Mouse (Mus musculus): Measurements from ENCODE around the gene Rtl10. TPM values are rescaled to one million over a fixed set of nuclear protein-coding genes. Genes with fewer than 3 reads are reported as not detected.
A peak's percentile ranks its signal among the peaks of the same experiment; 100 is the strongest.
"Not testable (repeated sequence)": the region's sequence is repeated elsewhere in the genome, so short reads cannot be mapped to it uniquely, and the experiment has no call there.

The Rtl10 gene
- total RNA-seq, 2 experiments from 2014 or later, result 8.6 TPM

- no peak for DNase-seq (ENCODE audit: low spot score in 2 of 2)
Measured at GRCm38 (mm10) chr16:18482431-18482830, 16.3 kb upstream of the Rtl10 start.

GRCm38 (mm10) chr16:18483839-18484238 is 14.9 kb upstream of the Rtl10 start:
- no peak for DNase-seq (ENCODE audit: low spot score in 2 of 2)

DNA sequence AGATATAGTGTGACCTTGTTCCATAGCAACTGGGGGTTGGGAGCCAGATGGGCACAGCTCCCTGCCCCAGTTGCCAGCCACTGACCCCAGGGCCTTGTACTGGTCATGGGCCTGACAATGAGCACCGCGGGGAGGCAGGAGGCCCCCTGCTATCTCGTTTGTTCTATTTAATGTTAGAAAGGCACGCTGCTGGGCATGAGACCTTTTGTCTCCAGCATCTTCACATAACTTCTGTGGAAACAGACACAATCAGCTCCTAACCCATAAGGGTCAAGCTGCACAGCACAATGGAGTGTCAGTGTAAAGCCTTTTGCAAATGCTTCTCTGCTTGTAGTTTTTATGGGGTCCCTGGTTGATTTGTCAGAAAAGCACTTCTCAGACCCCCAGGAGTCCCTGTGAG is 14.3 kb upstream of the Rtl10 start:
- no peak for DNase-seq (ENCODE audit: low spot score in 2 of 2)

- no peak for DNase-seq (ENCODE audit: low spot score in 2 of 2)
Measured at GRCm38 (mm10) chr16:18484794-18485435, 13.8 kb upstream of the Rtl10 start.

DNA sequence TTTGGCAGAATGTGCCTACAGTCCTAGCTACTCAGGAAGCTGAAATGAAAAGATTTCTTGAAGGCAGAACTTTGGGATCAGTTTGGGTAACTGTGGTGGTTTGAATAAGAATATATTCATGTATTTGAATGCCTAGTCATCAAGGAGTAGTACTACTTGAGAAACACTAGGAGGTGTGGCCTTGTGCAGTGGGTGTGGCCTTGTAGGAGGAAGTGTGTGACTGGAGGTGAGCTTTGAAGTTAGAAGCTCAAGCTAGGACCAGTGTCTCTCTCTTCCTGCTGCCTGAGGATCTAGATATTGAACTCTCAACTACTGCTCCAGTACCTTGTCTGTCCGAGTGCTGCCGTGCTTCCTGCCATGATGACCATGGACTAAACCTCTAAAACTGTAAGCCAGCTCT is 12.6 kb upstream of the Rtl10 start:
- no peak for DNase-seq (ENCODE audit: low spot score in 2 of 2)

DNA sequence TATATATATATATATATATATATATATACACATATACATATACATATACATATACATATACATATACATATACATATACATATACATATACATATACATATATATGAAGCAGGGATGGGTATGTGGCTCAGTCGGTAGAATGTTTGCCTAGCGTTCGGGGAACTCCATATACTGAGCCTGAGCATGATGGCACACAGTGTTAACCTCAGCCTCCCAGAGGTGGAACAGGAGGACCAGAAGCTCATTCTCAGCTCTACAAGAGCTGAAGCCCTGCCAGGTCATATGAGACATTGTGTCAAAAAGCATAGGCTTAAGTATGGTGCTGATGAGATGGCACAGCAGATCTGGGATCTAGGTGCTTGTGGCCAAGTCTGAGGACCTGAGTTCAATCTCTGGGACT is 8.4 kb upstream of the Rtl10 start:
- DNase-seq (ENCODE audit: low spot score in 2 of 2), result no peak

GRCm38 (mm10) chr16:18490894-18491293 is 7.8 kb upstream of the Rtl10 start:
- no peak for DNase-seq (ENCODE audit: low spot score in 2 of 2)

DNA sequence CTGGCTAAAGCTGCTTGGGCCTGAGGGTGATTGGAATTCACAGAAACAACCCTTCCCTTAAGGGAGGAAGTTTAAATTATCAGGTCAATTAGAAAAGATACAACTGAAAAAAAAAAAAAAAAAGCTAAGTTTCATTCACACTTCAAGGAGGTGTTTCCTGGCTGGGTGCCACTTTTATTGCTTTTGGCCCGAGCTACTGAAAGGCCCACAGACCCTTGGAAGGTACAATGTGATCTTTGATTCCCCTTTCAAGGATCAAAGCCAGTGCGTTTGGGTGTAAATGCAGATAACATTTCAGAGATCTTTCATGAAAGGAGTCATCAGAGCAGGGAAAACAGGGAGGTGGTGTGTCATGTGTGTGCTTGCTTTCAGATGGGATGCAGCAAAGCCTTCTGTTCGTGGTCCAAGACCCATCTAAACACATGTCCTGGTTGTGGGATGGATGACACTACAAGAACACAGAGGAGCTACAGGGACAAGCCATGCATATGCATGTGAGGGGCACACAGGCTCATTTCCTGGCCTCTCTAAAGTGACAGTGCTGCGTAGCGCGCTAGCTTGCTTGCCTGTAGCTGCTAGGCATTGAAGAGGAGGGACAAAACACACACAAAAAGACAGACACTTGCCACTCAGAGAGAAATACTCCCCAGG is 711 bp upstream of the Rtl10 start:
- DNase-seq (ENCODE audit: low spot score in 2 of 2), result peak in 1 of 2 experiments; percentile 74

GRCm38 (mm10) chr16:18498996-18499395 is 295 bp downstream of the Rtl10 start:
- peak in 1 of 2 experiments; percentile 24 for DNase-seq (ENCODE audit: low spot score in 2 of 2)

- DNase-seq (ENCODE audit: low spot score in 2 of 2), result no peak
Measured at GRCm38 (mm10) chr16:18501531-18501930, 2.8 kb downstream of the Rtl10 start.

GRCm38 (mm10) chr16:18503566-18504342 is 5.1 kb downstream of the Rtl10 start:
- no peak for DNase-seq (ENCODE audit: low spot score in 2 of 2)

GRCm38 (mm10) chr16:18506524-18507199 is 8.0 kb downstream of the Rtl10 start:
- DNase-seq (ENCODE audit: low spot score in 2 of 2), result no peak

GRCm38 (mm10) chr16:18507200-18507549 is 8.5 kb downstream of the Rtl10 start:
- no peak for DNase-seq (ENCODE audit: low spot score in 2 of 2)

- DNase-seq (ENCODE audit: low spot score in 2 of 2), result no peak
Measured at GRCm38 (mm10) chr16:18511741-18512140, 13.0 kb downstream of the Rtl10 start.

DNA sequence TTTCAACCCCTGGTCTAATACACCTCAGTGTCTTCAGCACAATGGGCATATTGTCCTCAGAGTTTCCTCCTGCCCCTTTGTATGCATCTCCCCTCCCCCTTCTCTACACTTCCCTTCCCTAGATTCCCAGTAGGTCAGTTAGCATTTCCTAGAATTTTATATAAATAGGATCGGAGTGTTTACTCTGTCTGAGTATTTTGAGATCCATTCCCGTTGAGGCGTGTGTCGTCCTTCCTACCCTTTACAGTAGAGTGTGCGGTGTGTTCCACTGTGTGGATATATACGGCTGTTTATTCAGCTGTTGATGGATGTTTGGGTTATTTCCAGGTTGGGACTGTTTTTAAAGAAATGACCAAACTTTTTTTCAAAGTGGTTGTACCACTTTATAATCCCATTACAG is 14.8 kb downstream of the Rtl10 start:
- DNase-seq (ENCODE audit: low spot score in 2 of 2), result no peak

- peak; percentile 47 to 49 for DNase-seq (ENCODE audit: low spot score in 2 of 2)
Measured at GRCm38 (mm10) chr16:18518091-18518490, 19.4 kb downstream of the Rtl10 start.

- DNase-seq (ENCODE audit: low spot score in 2 of 2), result no peak
Measured at GRCm38 (mm10) chr16:18523563-18524245, 25.0 kb downstream of the Rtl10 start.

GRCm38 (mm10) chr16:18528656-18529055 is 30.0 kb downstream of the Rtl10 start:
- no peak for DNase-seq (ENCODE audit: low spot score in 2 of 2)

GRCm38 (mm10) chr16:18533061-18533460 is 34.4 kb downstream of the Rtl10 start:
- not testable (repeated sequence) for DNase-seq (ENCODE audit: low spot score in 2 of 2)

GRCm38 (mm10) chr16:18537407-18537990 is 38.8 kb downstream of the Rtl10 start:
- no peak for DNase-seq (ENCODE audit: low spot score in 2 of 2)

- no peak for DNase-seq (ENCODE audit: low spot score in 2 of 2)
Measured at GRCm38 (mm10) chr16:18539281-18539680, 40.6 kb downstream of the Rtl10 start.
